13 mouse cellular contexts compared by ENCODE assay signal in genomic region chr3:126611624-126612023, GRCm38 (mm10). TPM values are rescaled to one million over a fixed set of nuclear protein-coding genes. Genes with fewer than 3 reads are reported as not detected.
A peak's percentile ranks its signal among the peaks of the same experiment; 100 is the strongest.
DNase-seq lines count a peak whose midpoint lies in the region; ATAC-seq lines count a peak whose summit lies in the region.
"Had no signal": no experiment of that assay in that cellular context is flagged by ENCODE, and none has a peak within 500 bp of the region (broad histone marks: within the 10 kb centered on the region; RNA-seq: fewer than 3 reads in every experiment).

No protein-coding gene starts in this region.

- no peaks in the 10 kb centered on the region for H3K9me3 ChIP-seq in kidney, embryonic 16.5 days (ENCODE audit: low read length)
- H3K9me3 ChIP-seq: neural tube, embryonic 15.5 days had no signal

- no peak overlapping the region for H3K4me3 ChIP-seq in kidney, embryonic 16.5 days (ENCODE audit: low read length)
- H3K4me3 ChIP-seq: megakaryocyte, embryonic 14.5 days; neural tube, embryonic 15.5 days had no signal

- WGBS in kidney, embryonic 16.5 days: 14% methylated on average over 7 of the region's 7 CpGs

- H3K36me3 ChIP-seq in kidney, embryonic 16.5 days (ENCODE audit: insufficient read depth, low read length): 0 out of 2 replicates have a peak, but pooled peaks cover 3% of the 10 kb centered on the region

- ATAC-seq in kidney, embryonic 16.5 days (ENCODE audit: low FRiP score, low TSS enrichment): no peak
- ATAC-seq in megakaryocyte-erythroid progenitor cell, adult 5-6 weeks (replicated peaks; ENCODE audit: low FRiP score, low TSS enrichment, poor library complexity, severe bottlenecking): peak; percentile 54

- H3K4me2 ChIP-seq in kidney, embryonic 16.5 days (replicated peaks; ENCODE audit: low read depth, low read length): 0 out of 2 replicates have a peak overlapping the region, but pooled peaks have one; percentile 2
- H3K4me2 ChIP-seq: hindbrain, embryonic 14.5 days; neural tube, embryonic 15.5 days had no signal

- peak; percentile 72 for DNase-seq in adrenal gland, adult 2 months
- no peak for DNase-seq in adrenal gland, postnatal 10 days
- no peak for DNase-seq in kidney, adult 11 months
- DNase-seq in NIH3T3 (ENCODE audit: low read depth): peak; percentile 69
- DNase-seq in frontal cortex, postnatal 14 days (ENCODE audit: low spot score in 2 of 2): no peak
- DNase-seq in thymus, postnatal 0 days (ENCODE audit: low spot score): no peak
- DNase-seq: B cell, adult 2 months; cerebellum, adult 18-20 months had no signal

- peaks cover 20% of the 10 kb centered on the region; the same call in 1 of the 2 replicates for H3K4me1 ChIP-seq in kidney, embryonic 16.5 days (ENCODE audit: insufficient read depth, low read length)

- no peaks in the 10 kb centered on the region for H3K27me3 ChIP-seq in kidney, embryonic 16.5 days (ENCODE audit: insufficient read depth, low read length)
- H3K27me3 ChIP-seq: neural tube, embryonic 15.5 days had no signal

- no peak overlapping the region for H3K9ac ChIP-seq in kidney, embryonic 16.5 days (replicated peaks; ENCODE audit: low read length)
- H3K9ac ChIP-seq: hindbrain, embryonic 14.5 days; neural tube, embryonic 15.5 days had no signal

- 0 out of 2 replicates have a peak overlapping the region, but pooled peaks have one; percentile 22 for H3K27ac ChIP-seq in kidney, embryonic 16.5 days (ENCODE audit: low read length)
- H3K27ac ChIP-seq: hindbrain, embryonic 14.5 days; neural tube, embryonic 15.5 days had no signal

RNA-seq across cellular contexts. Expression of gene Camk2d, which starts 15.5 kb away (rescaled TPM):
- 100 to 1,000 TPM; 101 to 116 TPM for total RNA-seq in adrenal gland, adult 2 months (2021)
- 112 and 134 TPM in 2 replicates for polyA plus RNA-seq in adrenal gland, adult 2 months (2012; rRNA removed)
- total RNA-seq in adrenal gland, postnatal 10 days (2021): 10 to 100 TPM; 65.2 to 73.8 TPM
- polyA plus RNA-seq in kidney, embryonic 16.5 days (2015; fragmentation: Nextera tagmentation; extraction: Ambion mirVana): 23.8 and 24.9 TPM in 2 replicates
- 4.1 and 4.7 TPM in 2 replicates for total RNA-seq in megakaryocyte-erythroid progenitor cell, adult 5-6 weeks (2014; fragmentation: Nextera tagmentation)
- 3.1 and 3.2 TPM in 2 replicates for total RNA-seq in megakaryocyte-erythroid progenitor cell, adult 5-6 weeks (2017)
- 30.5 and 39.5 TPM in 2 replicates for polyA plus RNA-seq in thymus, postnatal 0 days (2015; fragmentation: Nextera tagmentation; extraction: Ambion mirVana)

Comparison
In these comparisons a context has a peak if more than half of its experiments do, and no peak if none do; other contexts are left out.
1. DNase-seq: peak in adrenal gland, adult 2 months (single experiment) and NIH3T3 (single experiment); none in adrenal gland, postnatal 10 days (single experiment), kidney, adult 11 months (single experiment), frontal cortex, postnatal 14 days (0 of 2) and thymus, postnatal 0 days (single experiment).
2. RNA of gene Camk2d, which starts 15.5 kb away (total RNA-seq): 101 to 116 TPM in adrenal gland, adult 2 months and 65.2 to 73.8 TPM in adrenal gland, postnatal 10 days; 3.1 to 4.7 TPM in megakaryocyte-erythroid progenitor cell, adult 5-6 weeks; every median in the first group is over 10 times any median in the second.